Mouse (Mus musculus) heart, adult 2 months (tissue): Measurements from ENCODE around the gene Slc7a1.

ENCODE experiments used
- CTCF ChIP-seq: fragments of 200-600 bp; IDR thresholded peaks from 2 replicates; pipeline ENCODE4 v1.8.1; 2022; ENCODE audit warnings: antibody characterized with exemption, mild to moderate bottlenecking, moderate library complexity
- POLR2A ChIP-seq: fragments of 200-500 bp; IDR thresholded peaks from 2 replicates; pipeline ENCODE4 v1.6.1; 2011; ENCODE audit warnings: mild to moderate bottlenecking, low read depth, low read length, control low read depth; ENCODE audit not compliant: insufficient read depth

GRCm38 (mm10) chr5:148292862-148293261 is 106.8 kb downstream of the Slc7a1 start:
- TF ChIP-seq POLR2A (no peak), CTCF (no peak)
